Mouse (Mus musculus) heart, embryonic 15.5 days (tissue): ENCODE results near the gene Gnptab. TPM values are rescaled to one million over a fixed set of nuclear protein-coding genes. Genes with fewer than 3 reads are reported as not detected.
"Not testable (repeated sequence)": the region's sequence is repeated elsewhere in the genome, so short reads cannot be mapped to it uniquely, and the experiment has no call there.

Source experiments
- ATAC-seq: fragments of 200-750 bp; cut with Nextera tagmentation; replicated peaks from 2 replicates; pipeline ENCODE4 v1.8.0; 2017; ENCODE audit warnings: low read depth, moderate TSS enrichment; ENCODE audit not compliant: insufficient number of reproducible peaks, insufficient read depth, low FRiP score
- H3K27ac ChIP-seq: fragments of 300-500 bp; sonication (generic); 2 replicates; pipeline ENCODE4 v1.5.1; 2015; ENCODE audit warnings: mild to moderate bottlenecking, inconsistent platforms
- H3K27me3 ChIP-seq: fragments of 300-500 bp; sonication (generic); 2 replicates; pipeline ENCODE4 v1.6.1; 2015; ENCODE audit warnings: inconsistent platforms
- H3K36me3 ChIP-seq: fragments of 300-500 bp; sonication (generic); 2 replicates; pipeline ENCODE4 v1.6.1; 2015; ENCODE audit warnings: mild to moderate bottlenecking, inconsistent platforms
- H3K4me1 ChIP-seq: fragments of 300-500 bp; sonication (generic); replicated peaks from 2 replicates; pipeline ENCODE4 v1.6.1; 2015; ENCODE audit warnings: inconsistent platforms
- H3K4me2 ChIP-seq: fragments of 300-500 bp; sonication (generic); 2 replicates; pipeline ENCODE4 v1.6.1; 2015; ENCODE audit warnings: inconsistent platforms, mild to moderate bottlenecking, moderate library complexity
- H3K4me3 ChIP-seq: fragments of 300-500 bp; sonication (generic); 2 replicates; pipeline ENCODE4 v1.5.1; 2015; ENCODE audit warnings: mild to moderate bottlenecking, inconsistent platforms
- H3K9ac ChIP-seq: fragments of 300-500 bp; sonication (generic); 2 replicates; pipeline ENCODE4 v1.6.1; 2015; ENCODE audit warnings: mild to moderate bottlenecking, inconsistent platforms
- H3K9me3 ChIP-seq: fragments of 300-500 bp; sonication (generic); replicated peaks from 2 replicates; pipeline ENCODE4 v1.6.1; 2016; ENCODE audit warnings: inconsistent platforms
- WGBS: fragments of 180-500 bp; shearing (Covaris S2); methylation state at CpG from one replicate; pipeline ENCODE4 v1.1.7; 2015; ENCODE audit warnings: mixed read lengths; 5-methylcytosine and 5-hydroxymethylcytosine counted together
- polyA plus RNA-seq: library from polyadenylated mRNA; unstranded; fragments of >200 nt; fragmentation: Nextera tagmentation; extraction: Ambion mirVana; gene quantifications from 2 replicates; pipeline ENCODE4 v1.2.1, GENCODE M21; 2015

Gene Gnptab
- polyA plus RNA-seq, 1 experiment from 2014 or later = 7.5 TPM

- no peak within 1 kb of the TSS for H3K27ac ChIP-seq
- no peak for ATAC-seq
- no peak within 1 kb of the TSS for H3K4me2 ChIP-seq
- H3K4me3 ChIP-seq = no peak within 1 kb of the TSS
- H3K27me3 ChIP-seq = no peaks in the 10 kb centered on the region
- no peak within 1 kb of the TSS for H3K9ac ChIP-seq
- H3K36me3 ChIP-seq = no peaks in the 10 kb centered on the region
- WGBS = 72% methylated on average over 33 of the region's 33 CpGs
- H3K9me3 ChIP-seq = no peaks in the 10 kb centered on the region
- no peaks in the 10 kb centered on the region for H3K4me1 ChIP-seq
These were observed 80.6 kb downstream of the Gnptab start, which contains the start of gene Sycp3 for GRCm38 (mm10) chr10:88459502-88459992. Gene Sycp3 (plus strand): TSS chr10:88459569.

- Histone ChIP-seq H3K4me3 (no peak overlapping the region), H3K27ac (no peak overlapping the region), H3K9ac (no peak overlapping the region), H3K36me3 (no peaks in the 10 kb centered on the region), H3K27me3 (no peaks in the 10 kb centered on the region), H3K9me3 (no peaks in the 10 kb centered on the region), H3K4me2 (no peak overlapping the region), H3K4me1 (no peaks in the 10 kb centered on the region)
- WGBS = 64% methylated on average over 18 of the region's 18 CpGs
- ATAC-seq = no peak
These were observed 81.3 kb downstream of the Gnptab start for GRCm38 (mm10) chr10:88460122-88460820.

GRCm38 (mm10) chr10:88482866-88483265, 103.9 kb downstream of the Gnptab start:
- not testable (repeated sequence) for H3K4me1 ChIP-seq, H3K4me2 ChIP-seq, H3K4me3 ChIP-seq, H3K27me3 ChIP-seq, H3K9ac ChIP-seq, H3K9me3 ChIP-seq, H3K27ac ChIP-seq, ATAC-seq, H3K36me3 ChIP-seq
- 90% methylated on average over 10 of the region's 10 CpGs for WGBS

GRCm38 (mm10) chr10:88488629-88489028, 109.7 kb downstream of the Gnptab start:
- Histone ChIP-seq H3K4me2 (no peak overlapping the region), H3K36me3 (no peaks in the 10 kb centered on the region), H3K9me3 (no peaks in the 10 kb centered on the region), H3K27me3 (no peaks in the 10 kb centered on the region), H3K27ac (no peak overlapping the region), H3K9ac (no peak overlapping the region), H3K4me3 (no peak overlapping the region), H3K4me1 (no peaks in the 10 kb centered on the region)
- no peak for ATAC-seq
- WGBS = 84% methylated on average over 5 of the region's 5 CpGs

- WGBS = 63% methylated on average over 7 of the region's 7 CpGs
- no peak overlapping the region for H3K4me2 ChIP-seq
- no peaks in the 10 kb centered on the region for H3K4me1 ChIP-seq
- no peaks in the 10 kb centered on the region for H3K36me3 ChIP-seq
- ATAC-seq = no peak
- H3K9ac ChIP-seq = no peak overlapping the region
- no peak overlapping the region for H3K4me3 ChIP-seq
- H3K27ac ChIP-seq = no peak overlapping the region
- no peaks in the 10 kb centered on the region for H3K27me3 ChIP-seq
- no peaks in the 10 kb centered on the region for H3K9me3 ChIP-seq
These were observed 112.7 kb downstream of the Gnptab start for GRCm38 (mm10) chr10:88491632-88492031.

- H3K36me3 ChIP-seq = no peaks in the 10 kb centered on the region
- no peak overlapping the region for H3K4me2 ChIP-seq
- H3K9me3 ChIP-seq = no peaks in the 10 kb centered on the region
- WGBS = 73% methylated on average over 8 of the region's 8 CpGs
- no peaks in the 10 kb centered on the region for H3K4me1 ChIP-seq
- H3K27me3 ChIP-seq = no peaks in the 10 kb centered on the region
- no peak for ATAC-seq
- no peak overlapping the region for H3K4me3 ChIP-seq
- H3K9ac ChIP-seq = no peak overlapping the region
- no peak overlapping the region for H3K27ac ChIP-seq
These were observed 113.7 kb downstream of the Gnptab start for GRCm38 (mm10) chr10:88492658-88493057.

GRCm38 (mm10) chr10:88494959-88495587, 116.1 kb downstream of the Gnptab start:
- whole genome bisulfite sequencing = 74% methylated on average over 4 of the region's 4 CpGs
- Histone ChIP-seq H3K9ac (no peak overlapping the region), H3K27ac (no peak overlapping the region), H3K27me3 (no peaks in the 10 kb centered on the region), H3K4me1 (no peaks in the 10 kb centered on the region), H3K36me3 (no peaks in the 10 kb centered on the region), H3K4me3 (no peak overlapping the region), H3K4me2 (no peak overlapping the region), H3K9me3 (no peaks in the 10 kb centered on the region)
- no peak for ATAC-seq

Other genes with a start within 250 kb of the Gnptab start
- gene Parpbp, start 232.2 kb upstream of the Gnptab start, polyA plus RNA-seq = 8.7 and 9.8 TPM in 2 replicates
- 31.8 and 33.7 TPM in 2 replicates for gene Nup37, start 232.1 kb upstream of the Gnptab start, polyA plus RNA-seq
- 45.6 and 48.3 TPM in 2 replicates for gene Washc3, start 178.0 kb upstream of the Gnptab start, polyA plus RNA-seq
- 3.2 and 5.9 TPM in 2 replicates for gene Dram1, start 52 bp upstream of the Gnptab start, polyA plus RNA-seq
- 0.16 and 0.35 TPM in 2 replicates for gene Sycp3, start 80.4 kb downstream of the Gnptab start, polyA plus RNA-seq
- 38.3 and 46.9 TPM in 2 replicates for gene Chpt1, start 124.9 kb downstream of the Gnptab start, polyA plus RNA-seq
- 3.3 and 4.5 TPM in 2 replicates for gene Mybpc1, start 226.0 kb downstream of the Gnptab start, polyA plus RNA-seq